Mouse (Mus musculus): Measurements from ENCODE around the gene Chrm5.
"Not testable (repeated sequence)": the region's sequence is repeated elsewhere in the genome, so short reads cannot be mapped to it uniquely, and the experiment has no call there.

Gene Chrm5

GRCm38 (mm10) chr2:112481564-112481963 lies 995 bp upstream of the Chrm5 start:
- peak; percentile 34 for DNase-seq

GRCm38 (mm10) chr2:112476554-112476953 lies 4.0 kb downstream of the Chrm5 start:
- no peak for DNase-seq

- no peak for DNase-seq
These were observed 5.4 kb downstream of the Chrm5 start for GRCm38 (mm10) chr2:112474997-112475724.

- DNase-seq, result no peak
These were observed 8.5 kb downstream of the Chrm5 start for GRCm38 (mm10) chr2:112472076-112472475.

DNA sequence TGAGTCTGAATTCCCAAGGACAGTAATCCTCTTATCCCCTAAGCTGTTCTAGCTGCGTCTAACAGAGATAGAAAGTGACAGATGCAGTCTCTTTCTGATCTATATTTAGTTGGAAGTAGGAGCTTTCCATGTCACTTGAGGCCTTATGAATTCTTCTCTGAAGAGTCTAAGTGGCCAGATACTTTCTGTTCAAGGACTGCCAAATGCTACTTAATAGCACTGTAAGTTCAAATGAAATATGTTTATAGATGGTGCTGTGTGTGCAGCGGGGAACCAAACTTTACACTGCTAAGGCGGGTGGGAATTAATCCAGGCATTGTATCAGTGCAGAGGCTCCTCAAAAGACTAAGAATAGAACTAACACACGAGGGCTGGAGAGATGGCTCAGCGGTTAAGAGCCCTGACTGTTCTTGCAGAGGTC lies 9.6 kb downstream of the Chrm5 start:
- DNase-seq, result no peak

GRCm38 (mm10) chr2:112469542-112469941 lies 11.0 kb downstream of the Chrm5 start:
- no peak for DNase-seq

GRCm38 (mm10) chr2:112460557-112460956 lies 20.0 kb downstream of the Chrm5 start:
- no peak for DNase-seq

- DNase-seq, result peak; percentile 97
These were observed 25.6 kb downstream of the Chrm5 start, which contains the start of gene Emc7 for GRCm38 (mm10) chr2:112454862-112455564. Gene Emc7, plus strand, starts transcription at chr2:112454997.

GRCm38 (mm10) chr2:112454125-112454861 lies 26.3 kb downstream of the Chrm5 start:
- DNase-seq, result no peak

DNA sequence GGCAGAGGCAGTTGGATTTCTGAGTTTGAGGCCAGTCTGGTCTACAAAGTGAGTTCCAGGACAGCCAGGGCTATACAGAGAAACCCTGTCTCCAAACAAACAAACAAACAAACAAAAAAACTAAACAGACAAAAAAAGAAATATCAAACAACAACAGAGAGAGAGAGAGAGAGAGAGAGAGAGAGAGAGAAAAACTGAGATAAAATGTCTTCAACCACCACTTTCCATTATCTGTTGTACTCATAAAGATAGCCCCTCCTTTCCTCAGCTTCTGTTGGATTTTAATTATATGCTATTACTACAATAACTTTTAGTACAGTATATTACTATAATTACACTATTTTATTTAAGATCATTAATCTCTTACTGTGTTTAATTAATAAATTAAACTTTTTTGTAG lies 28.1 kb downstream of the Chrm5 start:
- not testable (repeated sequence) for DNase-seq

DNA sequence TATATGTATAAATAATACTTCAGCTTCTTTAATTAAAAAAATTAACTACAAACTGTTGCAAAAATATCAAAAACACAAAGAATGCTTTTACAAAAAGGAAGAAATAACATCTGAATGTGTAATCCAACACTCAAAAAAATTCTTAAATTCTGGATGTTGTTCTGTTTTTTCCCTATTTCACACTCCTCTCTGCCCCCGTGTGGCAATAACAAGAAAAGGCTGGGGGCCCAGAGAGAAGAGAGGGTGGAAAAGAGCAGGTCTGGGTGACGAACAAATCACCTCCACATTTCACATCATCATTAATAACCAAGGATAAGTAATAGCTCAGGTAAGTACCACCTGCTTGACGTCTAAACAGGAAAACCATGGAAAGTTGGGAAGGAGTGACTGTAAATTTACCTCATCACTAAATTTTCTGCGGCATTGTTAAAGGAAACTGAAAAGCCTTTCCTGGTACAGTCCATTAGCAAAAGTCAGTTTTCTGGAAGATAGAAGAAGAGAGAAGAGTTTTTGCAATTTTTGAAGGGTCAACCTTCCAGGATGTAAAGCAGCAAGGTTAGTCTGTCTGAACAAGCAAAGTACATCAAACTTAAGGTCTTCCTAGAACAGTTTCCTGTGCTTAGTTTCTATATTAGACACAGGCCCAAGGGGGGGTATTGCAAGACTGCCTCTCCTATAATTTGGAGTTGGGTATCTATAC lies 30.8 kb downstream of the Chrm5 start:
- peak; percentile 27 for DNase-seq

GRCm38 (mm10) chr2:112448510-112449059 lies 32.0 kb downstream of the Chrm5 start:
- DNase-seq, result no peak

DNA sequence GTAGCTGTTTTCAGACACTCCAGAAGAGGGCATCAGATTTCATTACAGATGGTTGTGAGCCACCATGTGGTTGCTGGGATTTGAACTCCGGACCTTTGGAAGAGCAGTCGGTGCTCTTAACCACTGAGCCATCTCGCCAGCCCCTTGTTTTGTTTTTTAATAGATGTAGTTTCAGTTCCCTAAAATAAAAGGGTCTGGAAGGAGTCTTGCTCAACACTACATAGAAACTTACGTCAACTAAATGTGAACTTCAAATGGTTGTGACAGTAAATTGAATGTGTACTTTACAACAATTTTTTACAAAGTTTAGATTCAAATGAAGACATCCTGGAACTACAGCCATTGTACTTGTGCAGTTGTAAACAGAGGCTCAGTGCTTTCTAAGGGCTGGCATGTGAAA lies 32.5 kb downstream of the Chrm5 start:
- not testable (repeated sequence) for DNase-seq

DNA sequence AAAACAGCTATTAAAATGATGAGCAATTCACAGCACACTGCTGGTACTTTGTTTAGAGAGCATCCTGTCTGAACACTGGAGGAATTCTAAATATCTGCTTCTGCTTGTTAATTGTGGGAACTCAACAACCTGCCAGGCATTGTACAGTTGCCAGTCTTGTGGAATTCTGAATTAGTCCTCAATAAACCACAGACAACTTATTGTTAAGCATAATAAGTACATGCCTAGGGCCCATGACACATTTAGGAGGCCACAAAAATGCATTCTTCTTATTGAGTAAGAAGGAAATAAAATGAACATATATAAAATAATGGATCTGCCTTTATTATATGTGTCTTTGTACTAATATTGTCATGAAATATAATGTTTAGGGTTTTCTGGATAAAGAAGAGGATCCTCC lies 35.1 kb downstream of the Chrm5 start:
- DNase-seq, result no peak

GRCm38 (mm10) chr2:112443491-112443890 lies 37.1 kb downstream of the Chrm5 start:
- DNase-seq, result no peak

DNA sequence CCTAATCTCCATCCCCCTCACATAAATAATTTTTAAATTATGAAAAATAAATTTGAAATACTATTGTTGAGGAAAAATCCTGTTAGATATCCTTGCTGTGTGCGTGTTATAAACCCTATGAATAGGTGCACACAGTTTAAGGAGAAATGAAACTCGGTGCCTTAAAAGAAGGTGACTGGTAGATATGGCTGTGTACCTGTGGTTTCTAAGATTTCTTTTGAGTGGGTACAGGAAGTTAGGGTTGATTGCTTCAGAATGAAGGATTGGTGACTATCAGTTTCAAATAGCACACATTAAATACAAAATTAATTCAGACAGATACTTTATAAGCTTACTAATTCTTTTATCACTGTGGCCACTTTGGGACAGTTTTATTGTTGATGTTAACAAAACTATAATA lies 43.0 kb downstream of the Chrm5 start:
- DNase-seq, result no peak

- DNase-seq, result no peak
These were observed 44.3 kb downstream of the Chrm5 start for GRCm38 (mm10) chr2:112436292-112436691.

DNA sequence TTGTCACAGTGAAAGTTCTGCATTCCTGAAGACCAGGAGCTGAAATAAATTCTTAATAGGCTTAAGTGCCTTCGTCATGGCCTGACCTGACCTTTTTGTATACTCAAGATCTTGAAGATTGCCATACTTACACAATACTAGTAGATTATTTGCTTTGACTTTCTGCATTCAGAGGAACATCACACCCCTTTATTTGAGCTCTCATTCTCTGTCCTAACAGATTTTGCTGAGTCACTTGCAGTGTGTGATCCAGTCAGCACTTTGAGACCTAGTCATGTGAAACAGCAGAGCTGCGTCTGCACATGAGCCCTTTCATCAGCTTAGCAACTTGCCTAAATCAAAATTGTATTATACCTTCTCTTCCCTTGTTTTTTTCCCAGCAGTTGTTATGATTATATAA lies 47.2 kb downstream of the Chrm5 start:
- DNase-seq, result peak; percentile 16

GRCm38 (mm10) chr2:112432523-112432922 lies 48.0 kb downstream of the Chrm5 start:
- DNase-seq, result no peak

- no peak for DNase-seq
These were observed 50.2 kb downstream of the Chrm5 start for GRCm38 (mm10) chr2:112430403-112430802.

DNA sequence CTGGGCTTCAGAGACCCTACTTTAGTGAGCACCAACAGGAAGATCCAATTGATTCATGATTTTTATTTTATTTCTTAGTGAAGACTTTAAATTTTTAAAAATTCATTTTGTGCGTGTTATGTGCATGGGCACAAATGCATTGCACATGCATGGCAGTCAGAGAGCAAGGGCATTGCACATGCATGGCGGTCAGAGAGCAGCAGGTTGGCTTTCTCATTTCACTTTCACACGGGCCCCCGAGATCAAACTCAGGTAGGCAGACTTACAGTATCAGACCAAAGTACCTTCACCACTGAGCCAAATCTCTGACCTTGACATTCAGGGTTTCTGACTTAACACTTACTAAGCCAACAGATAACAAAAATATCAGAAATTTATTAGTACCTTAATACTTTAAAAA lies 50.9 kb downstream of the Chrm5 start:
- DNase-seq, result no peak

Measured in kidney, postnatal 14 days (tissue).